Mouse (Mus musculus): ENCODE results near the gene Olfr194. TPM values are rescaled to one million over a fixed set of nuclear protein-coding genes. Genes with fewer than 3 reads are reported as not detected.

The Olfr194 gene
- polyA plus RNA-seq (2012; fragmentation: generic; extraction: Trizol), result not detected

DNA sequence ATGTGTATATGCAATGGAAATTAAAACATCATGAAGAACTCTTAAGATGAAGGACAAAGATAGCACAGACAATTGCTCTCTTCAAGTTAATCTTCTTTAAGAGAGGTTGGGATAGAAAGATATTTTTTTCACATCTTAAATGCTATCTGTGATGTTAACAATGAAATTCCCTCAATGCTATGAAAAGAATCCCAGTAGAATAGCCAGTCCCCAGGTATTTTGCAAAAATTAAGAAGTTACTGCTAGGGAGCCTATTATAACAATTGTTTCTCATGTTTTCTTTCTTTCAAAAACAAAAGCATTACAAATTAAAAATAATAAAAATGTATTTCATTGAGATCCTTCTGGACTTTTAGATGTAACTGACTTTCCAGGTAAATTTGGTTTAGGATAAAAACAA lies at the start of gene Olfr194:
Gene Olfr194, minus strand, starts transcription at position 101 of the 400 bp plus-strand sequence.
- Histone ChIP-seq H3K36me3 (ENCODE audit: control insufficient read depth, insufficient read depth) (no peaks in the 10 kb centered on the region), H3K79me2 (ENCODE audit: control insufficient read depth, insufficient read depth) (no peaks in the 10 kb centered on the region), H3K4me3 (no peak within 1 kb of the TSS), H3K27me3 (ENCODE audit: control insufficient read depth, insufficient read depth, insufficient read length) (no peaks in the 10 kb centered on the region), H3K4me2 (ENCODE audit: low read depth) (no peak within 1 kb of the TSS), H3ac (ENCODE audit: control insufficient read depth, insufficient read length) (no peak within 1 kb of the TSS)
- no peak for TF ChIP-seq POLR2AphosphoS2 (IDR thresholded peaks at IDR 0.05; ENCODE audit: insufficient read length, low read depth)
- no peak for TF ChIP-seq TCF3 (IDR thresholded peaks at IDR 0.05; ENCODE audit: insufficient read length, low read depth)
- TF ChIP-seq POLR2A (IDR thresholded peaks at IDR 0.05; ENCODE audit: insufficient read length, low read depth), result no peak
- no peak for TF ChIP-seq MYOG (IDR thresholded peaks at IDR 0.05; ENCODE audit: control insufficient read depth in 1 of 3, insufficient read depth in 1 of 3, insufficient read length in 2 of 3, low read depth in 2 of 3)
- TF ChIP-seq REST (IDR thresholded peaks at IDR 0.05; ENCODE audit: insufficient read depth, insufficient read length), result no peak
- TF ChIP-seq CEBPB (IDR thresholded peaks at IDR 0.05; ENCODE audit: insufficient read depth, poor library complexity, severe bottlenecking), result no peak
- TF ChIP-seq MAX (IDR thresholded peaks at IDR 0.05; ENCODE audit: low read depth), result no peak

DNA sequence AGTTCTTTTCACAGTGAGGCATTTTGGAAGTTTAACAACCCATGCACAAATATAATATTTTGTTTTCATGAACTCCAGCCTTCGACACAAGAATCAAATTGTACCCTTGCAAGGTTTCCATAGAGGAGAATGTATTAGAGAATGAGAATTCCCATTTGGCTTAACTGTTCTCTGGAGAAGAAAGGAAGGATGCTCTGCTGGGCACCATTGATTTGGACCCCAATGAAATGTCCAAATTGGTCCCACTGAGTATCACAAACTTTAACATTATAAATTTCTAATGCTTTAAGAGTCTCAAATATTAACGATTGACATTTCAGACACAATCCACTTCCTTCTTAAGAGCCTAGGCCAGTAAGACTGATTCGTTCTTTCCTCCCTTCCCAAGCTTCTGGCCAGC lies 49.5 kb upstream of the Olfr194 start, which contains the start of gene Olfr196:
Gene Olfr196, minus strand, starts transcription at position 101 of the 400 bp plus-strand sequence.
- no peak within 1 kb of the TSS for H3K4me3 ChIP-seq
- no peaks in the 10 kb centered on the region for H3K27me3 ChIP-seq (ENCODE audit: control insufficient read depth, insufficient read depth, insufficient read length)
- no peak within 1 kb of the TSS for H3ac ChIP-seq (ENCODE audit: control insufficient read depth, insufficient read length)
- TF ChIP-seq POLR2A (IDR thresholded peaks at IDR 0.05; ENCODE audit: insufficient read length, low read depth), result no peak
- TF ChIP-seq TCF12 (IDR thresholded peaks at IDR 0.05; ENCODE audit: insufficient read depth, poor library complexity, severe bottlenecking), result no peak
- TF ChIP-seq USF1 (IDR thresholded peaks at IDR 0.05; ENCODE audit: low read depth), result no peak
- no peak for TF ChIP-seq E2F4 (IDR thresholded peaks at IDR 0.05; ENCODE audit: insufficient read depth)
- TF ChIP-seq MAX (IDR thresholded peaks at IDR 0.05; ENCODE audit: low read depth), result no peak
- no peak for TF ChIP-seq CEBPB (IDR thresholded peaks at IDR 0.05; ENCODE audit: insufficient read depth, poor library complexity, severe bottlenecking)
- no peak for TF ChIP-seq POLR2AphosphoS2 (IDR thresholded peaks at IDR 0.05; ENCODE audit: insufficient read length, low read depth)
- no peak for TF ChIP-seq MYOD1 (IDR thresholded peaks at IDR 0.05; ENCODE audit: control insufficient read depth in 1 of 3, insufficient read length in 2 of 3, low read depth in 2 of 3)
- no peak for TF ChIP-seq MYOG (IDR thresholded peaks at IDR 0.05; ENCODE audit: control insufficient read depth in 1 of 3, insufficient read depth in 1 of 3, insufficient read length in 2 of 3, low read depth in 2 of 3)
- TF ChIP-seq SRF (IDR thresholded peaks at IDR 0.05; ENCODE audit: control insufficient read depth, insufficient read length, low read depth), result no peak
- no peak within 1 kb of the TSS for H3K4me2 ChIP-seq (ENCODE audit: low read depth)
- H3K79me2 ChIP-seq (ENCODE audit: control insufficient read depth, insufficient read depth), result no peaks in the 10 kb centered on the region
- H3K36me3 ChIP-seq (ENCODE audit: control insufficient read depth, insufficient read depth), result no peaks in the 10 kb centered on the region

DNA sequence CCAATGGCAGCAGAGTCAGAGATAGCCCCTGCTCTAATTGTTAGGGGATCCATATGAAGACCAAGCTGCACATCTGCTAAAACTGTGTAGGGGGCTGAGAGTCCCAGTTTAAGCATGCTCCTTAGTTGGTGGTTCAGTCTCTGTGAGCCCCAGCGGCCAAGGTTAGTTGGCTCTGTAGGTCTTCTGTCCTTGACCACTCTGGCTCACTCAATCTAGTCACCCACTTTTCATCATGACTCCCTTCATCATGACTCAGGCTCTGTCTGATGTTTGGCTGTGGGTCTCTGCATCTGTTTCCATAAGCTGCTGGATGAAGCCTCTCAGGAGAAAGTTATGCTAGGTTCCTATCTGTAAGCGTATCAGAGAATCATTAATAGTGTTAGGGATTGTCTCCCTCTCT lies 31.1 kb upstream of the Olfr194 start:
- Histone ChIP-seq H3K27me3 (ENCODE audit: control insufficient read depth, insufficient read depth, insufficient read length) (no peaks in the 10 kb centered on the region), H3K79me2 (ENCODE audit: control insufficient read depth, insufficient read depth) (no peaks in the 10 kb centered on the region), H3K4me2 (ENCODE audit: low read depth) (no peak overlapping the region), H3K36me3 (ENCODE audit: control insufficient read depth, insufficient read depth) (no peaks in the 10 kb centered on the region), H3ac (ENCODE audit: control insufficient read depth, insufficient read length) (no peak overlapping the region), H3K4me3 (no peak overlapping the region)
- TF ChIP-seq TCF3 (IDR thresholded peaks at IDR 0.05; ENCODE audit: insufficient read length, low read depth), result no peak
- TF ChIP-seq CEBPB (IDR thresholded peaks at IDR 0.05; ENCODE audit: insufficient read depth, poor library complexity, severe bottlenecking), result no peak
- no peak for TF ChIP-seq MYOG (IDR thresholded peaks at IDR 0.05; ENCODE audit: control insufficient read depth in 1 of 3, insufficient read depth in 1 of 3, insufficient read length in 2 of 3, low read depth in 2 of 3)
- no peak for TF ChIP-seq SRF (IDR thresholded peaks at IDR 0.05; ENCODE audit: control insufficient read depth, insufficient read length, low read depth)
- TF ChIP-seq MAX (IDR thresholded peaks at IDR 0.05; ENCODE audit: low read depth), result no peak
- no peak for TF ChIP-seq MYOD1 (IDR thresholded peaks at IDR 0.05; ENCODE audit: control insufficient read depth in 1 of 3, insufficient read length in 2 of 3, low read depth in 2 of 3)
- TF ChIP-seq USF1 (IDR thresholded peaks at IDR 0.05; ENCODE audit: low read depth), result no peak

DNA sequence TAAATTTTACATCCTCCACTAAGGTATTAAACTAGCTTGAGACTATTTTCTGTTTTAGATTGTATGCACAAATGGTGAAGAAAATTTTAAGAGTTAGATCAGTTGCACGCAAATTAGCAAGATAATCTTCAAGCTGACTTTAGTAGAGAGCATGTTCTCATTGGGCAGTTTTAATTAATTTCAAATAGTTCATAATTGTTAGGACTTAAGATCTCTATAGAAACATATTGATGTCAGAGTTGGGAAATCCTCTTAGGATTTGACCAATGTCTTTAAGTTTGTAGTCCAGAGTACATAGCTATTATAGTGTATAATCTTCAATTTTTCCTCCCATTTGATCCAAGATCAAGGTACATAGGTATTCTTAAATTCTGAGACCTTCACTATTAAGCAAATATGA lies 25.9 kb upstream of the Olfr194 start, which contains the start of gene Olfr195:
Gene Olfr195, plus strand, starts transcription at position 301 of the 400 bp plus-strand sequence.
- Histone ChIP-seq H3K4me3 (no peak within 1 kb of the TSS), H3K27me3 (ENCODE audit: control insufficient read depth, insufficient read depth, insufficient read length) (no peaks in the 10 kb centered on the region), H3K36me3 (ENCODE audit: control insufficient read depth, insufficient read depth) (no peaks in the 10 kb centered on the region), H3K79me2 (ENCODE audit: control insufficient read depth, insufficient read depth) (no peaks in the 10 kb centered on the region), H3ac (ENCODE audit: control insufficient read depth, insufficient read length) (no peak within 1 kb of the TSS), H3K4me2 (ENCODE audit: low read depth) (no peak within 1 kb of the TSS)
- TF ChIP-seq MAX (IDR thresholded peaks at IDR 0.05; ENCODE audit: low read depth), result no peak

DNA sequence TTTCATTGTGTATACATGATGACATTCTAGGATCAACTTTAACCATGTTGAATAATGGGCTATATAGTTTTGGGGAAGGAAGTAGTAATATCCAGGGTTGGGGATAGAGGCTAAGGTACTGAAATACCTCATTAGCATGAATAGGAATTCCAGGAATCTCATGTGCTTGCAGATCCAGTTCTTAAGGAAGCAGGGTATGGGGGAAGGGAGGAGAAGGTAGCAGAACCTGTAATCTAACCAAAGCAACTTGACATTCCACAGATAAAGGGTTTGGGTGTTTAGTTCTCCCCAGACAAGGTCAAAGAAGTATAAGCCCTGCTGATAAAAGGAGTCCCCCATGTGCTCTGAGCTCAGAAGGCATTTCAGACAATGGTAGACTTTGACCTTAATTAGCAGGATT lies 20.2 kb upstream of the Olfr194 start:
- no peaks in the 10 kb centered on the region for H3K36me3 ChIP-seq (ENCODE audit: control insufficient read depth, insufficient read depth)
- no peaks in the 10 kb centered on the region for H3K27me3 ChIP-seq (ENCODE audit: control insufficient read depth, insufficient read depth, insufficient read length)
- TF ChIP-seq CEBPB (IDR thresholded peaks at IDR 0.05; ENCODE audit: insufficient read depth, poor library complexity, severe bottlenecking), result no peak
- TF ChIP-seq TCF12 (IDR thresholded peaks at IDR 0.05; ENCODE audit: insufficient read depth, poor library complexity, severe bottlenecking), result no peak
- TF ChIP-seq MYOG (IDR thresholded peaks at IDR 0.05; ENCODE audit: control insufficient read depth in 1 of 3, insufficient read depth in 1 of 3, insufficient read length in 2 of 3, low read depth in 2 of 3), result no peak
- no peak for TF ChIP-seq TCF3 (IDR thresholded peaks at IDR 0.05; ENCODE audit: insufficient read length, low read depth)
- no peak for TF ChIP-seq USF1 (IDR thresholded peaks at IDR 0.05; ENCODE audit: low read depth)
- TF ChIP-seq E2F4 (IDR thresholded peaks at IDR 0.05; ENCODE audit: insufficient read depth), result no peak
- TF ChIP-seq REST (IDR thresholded peaks at IDR 0.05; ENCODE audit: insufficient read depth, insufficient read length), result no peak
- TF ChIP-seq POLR2A (IDR thresholded peaks at IDR 0.05; ENCODE audit: insufficient read length, low read depth), result no peak
- no peak for TF ChIP-seq MYOD1 (IDR thresholded peaks at IDR 0.05; ENCODE audit: control insufficient read depth in 1 of 3, insufficient read length in 2 of 3, low read depth in 2 of 3)
- TF ChIP-seq POLR2AphosphoS2 (IDR thresholded peaks at IDR 0.05; ENCODE audit: insufficient read length, low read depth), result no peak
- H3ac ChIP-seq (ENCODE audit: control insufficient read depth, insufficient read length), result no peak overlapping the region
- H3K79me2 ChIP-seq (ENCODE audit: control insufficient read depth, insufficient read depth), result no peaks in the 10 kb centered on the region
- no peak overlapping the region for H3K4me2 ChIP-seq (ENCODE audit: low read depth)
- no peak overlapping the region for H3K4me3 ChIP-seq
